Mouse (Mus musculus): Measurements from ENCODE around the gene Caprin2.

Gene Caprin2

DNA sequence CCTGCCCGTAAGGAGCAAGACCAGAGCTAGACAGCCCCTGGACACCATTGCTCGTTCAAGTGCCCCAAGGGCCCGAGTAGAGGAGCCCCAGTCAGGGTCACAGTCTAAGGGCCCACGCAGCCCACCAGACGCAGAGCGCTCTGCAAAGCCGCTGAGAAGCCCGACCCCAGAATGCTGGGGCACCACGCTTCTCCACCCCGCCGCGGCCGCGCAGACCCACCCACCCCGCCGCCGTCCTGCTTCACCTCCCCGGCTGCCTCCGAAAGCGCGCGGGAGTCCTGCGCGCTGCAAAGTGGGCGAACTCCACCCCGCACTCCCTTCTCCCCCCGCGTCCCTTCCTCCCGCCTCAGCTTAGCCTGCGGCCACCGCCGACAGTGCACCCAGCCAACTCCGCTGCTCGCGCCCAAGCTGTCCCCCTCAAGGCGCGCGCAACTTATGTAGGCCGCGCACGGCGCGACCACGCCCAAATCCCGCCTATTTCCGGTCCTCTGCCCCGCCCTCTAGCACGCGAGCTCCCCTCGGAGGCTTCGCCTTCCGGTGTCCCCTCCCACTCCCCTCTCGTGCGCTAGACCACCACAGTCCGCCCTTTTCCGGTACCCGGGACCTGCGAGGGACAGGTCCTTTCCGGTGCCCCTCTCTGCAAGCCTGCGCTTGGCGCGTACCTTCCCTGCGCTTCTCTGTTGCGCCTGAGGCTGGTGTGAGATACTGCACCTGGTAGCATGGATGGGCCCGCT, at the start of gene Caprin2:
TSS of gene Caprin2 (minus strand) at position 465 of the 734 bp plus-strand sequence.
- in situ Hi-C loops (cut with MboI, MseI) = no loop called here

DNA sequence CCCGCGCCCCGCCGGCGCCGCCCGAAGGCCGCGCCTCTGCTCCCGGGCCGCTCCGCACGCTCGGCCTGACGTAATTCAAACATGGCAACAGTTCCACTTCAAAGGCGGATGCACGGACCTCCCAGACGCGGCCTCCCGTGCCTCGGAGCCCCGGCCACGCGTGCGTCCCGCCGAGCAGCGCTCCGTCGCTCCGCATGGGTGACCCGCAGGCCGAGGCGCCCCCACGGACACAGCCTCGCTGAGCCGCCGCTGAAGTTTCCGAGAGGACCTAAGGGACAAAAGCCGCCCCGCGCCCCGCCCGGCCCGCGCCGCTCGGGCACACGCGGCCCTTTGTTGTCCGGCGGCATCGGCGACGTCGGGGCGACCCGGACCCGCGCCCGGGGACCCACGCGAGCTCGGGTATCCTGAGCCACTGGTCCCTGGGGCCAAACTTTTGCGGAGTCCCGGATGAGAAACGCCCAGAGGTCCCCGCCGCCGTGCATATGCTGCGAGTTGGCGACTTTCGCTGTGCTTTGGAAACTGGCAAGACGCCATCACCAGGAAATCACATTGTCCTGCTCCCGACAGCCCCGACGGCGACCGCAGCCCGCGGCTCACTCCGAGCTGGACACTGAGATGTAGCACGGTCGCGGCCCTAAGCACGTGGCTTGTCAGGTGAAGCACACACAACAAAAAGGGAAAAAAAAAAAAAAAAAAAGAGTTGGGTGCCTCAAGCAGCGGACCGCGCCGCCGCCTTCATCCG, 48.9 kb upstream of the Caprin2 start:
- in situ Hi-C loops (cut with MboI, MseI) = loop anchor here in 1 of 2 experiments (25.0 kb wide), 1 partner anchor 1833 kb away; no protein-coding TSS in a partner anchor

DNA sequence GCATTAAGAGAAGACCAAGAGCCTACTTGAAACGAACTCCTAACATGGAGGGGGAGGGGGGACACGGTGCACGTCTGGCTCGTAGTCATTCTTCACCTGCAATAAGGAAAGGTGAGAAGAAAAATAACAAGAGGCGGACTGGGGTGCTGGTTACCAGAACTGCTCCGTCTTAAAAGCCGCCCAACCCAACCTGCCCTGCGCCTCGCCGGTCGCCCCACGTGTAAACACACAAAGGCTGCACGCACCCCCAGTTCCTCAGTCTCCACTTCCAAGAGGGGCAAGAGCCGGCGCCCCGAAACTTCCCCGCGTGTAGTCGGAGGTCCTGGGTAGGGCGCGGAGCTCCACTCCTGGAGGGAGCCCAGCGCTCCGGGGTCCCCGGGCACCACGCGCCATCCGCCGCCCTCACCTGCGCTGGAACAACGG, 48.3 kb upstream of the Caprin2 start:
- in situ Hi-C loops (cut with MboI, MseI) = loop anchor here in 1 of 2 experiments (25.0 kb wide), 1 partner anchor 1832 kb away; no protein-coding TSS in a partner anchor

DNA sequence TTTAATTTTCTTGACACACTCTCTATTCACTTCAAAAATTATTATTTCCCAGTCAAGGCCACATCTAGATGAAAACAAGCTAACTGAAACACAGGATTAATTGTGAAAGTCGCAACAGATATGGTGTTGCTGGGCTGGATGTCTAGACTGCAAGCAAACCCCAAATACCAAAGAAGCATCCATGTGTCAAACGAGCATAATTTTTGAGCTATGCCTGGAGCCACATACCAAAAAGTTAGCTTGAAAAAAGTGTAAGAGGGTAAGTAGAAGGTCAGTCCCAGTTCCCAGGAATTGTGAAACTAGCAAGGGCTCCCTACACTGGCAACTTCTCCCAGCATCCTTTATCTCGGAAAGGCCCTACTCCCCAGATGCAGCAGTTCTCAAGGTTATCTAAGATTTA, 47.7 kb upstream of the Caprin2 start:
- in situ Hi-C loops (cut with MboI, MseI) = loop anchor here in 1 of 2 experiments (25.0 kb wide), 1 partner anchor 1831 kb away; no protein-coding TSS in a partner anchor

DNA sequence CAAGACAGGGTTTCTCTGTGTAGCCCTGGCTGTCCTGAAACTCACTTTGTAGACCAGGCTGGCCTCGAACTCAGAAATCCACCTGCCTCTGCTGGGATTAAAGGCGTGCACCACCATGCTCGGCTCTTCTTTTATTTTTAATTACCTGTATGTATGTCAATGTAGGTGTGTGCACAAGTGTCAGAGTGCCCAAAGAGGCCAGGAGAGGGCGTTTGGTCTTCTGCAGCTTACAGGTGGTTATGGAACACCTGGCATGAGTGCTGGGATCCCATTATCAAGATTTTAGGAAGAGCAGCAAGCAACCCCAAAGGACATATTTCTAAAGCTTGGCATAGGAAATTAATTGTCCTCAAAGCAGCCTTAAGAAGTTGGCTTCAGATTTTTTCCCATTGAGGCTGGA, 46.4 kb upstream of the Caprin2 start:
- in situ Hi-C loops (cut with MboI, MseI) = loop anchor here in 1 of 2 experiments (25.0 kb wide), 1 partner anchor 1830 kb away; no protein-coding TSS in a partner anchor

DNA sequence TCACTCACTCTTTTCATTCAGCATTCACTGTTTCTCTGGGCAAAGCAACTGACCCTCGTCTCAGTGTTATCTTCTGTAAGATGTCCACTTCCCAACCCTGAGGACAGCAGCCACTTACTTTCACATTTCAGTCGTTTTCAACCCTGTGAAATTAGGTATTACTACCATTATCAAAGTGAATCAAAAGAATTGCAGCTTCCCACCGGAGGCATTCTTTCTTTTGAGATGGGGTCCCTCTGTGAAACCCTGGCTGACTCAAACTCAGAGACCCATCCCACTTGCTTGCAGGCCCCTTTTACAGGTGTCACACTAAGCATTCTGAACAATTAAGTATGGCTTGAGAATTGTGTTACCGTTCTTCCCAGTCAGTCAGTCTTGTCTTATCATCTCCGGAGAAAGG, 45.8 kb upstream of the Caprin2 start:
- in situ Hi-C loops (cut with MboI, MseI) = loop anchor here in 1 of 2 experiments (25.0 kb wide), 1 partner anchor 1830 kb away; no protein-coding TSS in a partner anchor

DNA sequence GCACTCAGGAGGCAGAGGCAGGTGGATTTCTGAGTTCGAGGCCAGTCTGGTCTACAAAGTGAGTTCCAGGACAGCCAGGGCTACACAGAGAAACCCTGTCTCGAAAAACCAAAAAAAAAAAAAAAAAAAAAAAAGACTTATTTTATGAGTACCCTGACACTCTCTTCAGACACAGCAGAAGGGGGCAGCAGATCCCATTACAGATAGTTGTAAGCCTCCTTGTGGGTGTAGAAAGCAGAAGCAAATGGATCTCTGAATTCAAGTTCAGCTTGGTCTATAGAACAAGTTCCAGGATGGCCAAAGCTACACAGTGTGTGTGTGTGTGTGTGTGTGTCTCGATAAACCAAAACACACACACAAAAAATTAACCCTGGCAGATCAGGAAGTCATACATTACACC, 44.3 kb upstream of the Caprin2 start:
- in situ Hi-C loops (cut with MboI, MseI) = loop anchor here in 1 of 2 experiments (25.0 kb wide), 1 partner anchor 1828 kb away; no protein-coding TSS in a partner anchor

DNA sequence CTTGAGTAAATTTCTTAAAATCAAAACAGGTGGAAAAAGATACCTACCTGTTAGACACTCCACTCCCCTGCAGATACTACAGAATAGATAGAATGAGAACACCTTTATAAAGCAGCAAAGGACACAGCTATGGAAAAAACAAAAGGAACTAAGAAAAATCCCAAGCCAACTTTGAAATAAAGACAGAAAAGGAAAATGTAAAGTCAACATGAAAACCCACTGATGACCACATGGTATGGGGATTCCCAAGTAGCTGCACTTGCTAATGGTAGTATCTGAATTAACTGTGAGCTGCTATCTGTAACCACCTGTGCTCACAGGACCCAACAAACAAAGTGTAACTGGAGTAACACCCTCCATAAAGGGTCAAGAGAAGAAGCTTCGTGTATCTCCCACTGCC, 41.7 kb upstream of the Caprin2 start:
- in situ Hi-C loops (cut with MboI, MseI) = loop anchor here in 1 of 2 experiments (25.0 kb wide), 1 partner anchor 1825 kb away; no protein-coding TSS in a partner anchor

DNA sequence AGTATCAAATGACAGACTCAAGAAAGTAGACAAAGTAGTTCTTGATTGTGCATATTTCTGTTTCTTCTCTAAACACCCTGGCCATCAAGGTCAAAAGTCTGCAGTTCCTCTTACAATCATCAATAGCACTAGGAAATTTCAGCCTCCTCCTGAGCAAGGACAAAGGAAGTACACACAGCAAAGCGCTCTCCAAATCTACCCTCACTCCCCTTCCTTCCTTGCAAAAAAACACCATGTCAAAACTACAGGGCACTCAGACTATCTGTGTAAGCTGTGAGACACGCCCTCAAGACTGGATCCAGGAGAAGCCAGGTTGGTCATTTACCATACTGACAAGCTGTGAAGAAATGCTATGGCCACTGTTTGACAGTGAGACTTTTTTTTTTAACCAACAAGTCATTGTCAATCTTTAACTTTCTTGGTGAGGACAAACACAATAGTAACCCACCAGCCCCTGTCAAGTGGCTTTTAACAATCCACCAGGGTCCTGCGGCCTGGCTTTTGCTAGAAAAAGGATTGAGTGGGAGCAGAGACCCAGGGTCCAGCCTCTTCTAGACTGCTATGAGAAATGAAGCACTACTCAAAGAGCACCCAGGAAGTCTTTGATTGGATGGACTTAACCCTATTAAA, 39.0 kb upstream of the Caprin2 start:
- in situ Hi-C loops (cut with MboI, MseI) = loop anchor here in 1 of 2 experiments (25.0 kb wide), 1 partner anchor 1823 kb away; no protein-coding TSS in a partner anchor

DNA sequence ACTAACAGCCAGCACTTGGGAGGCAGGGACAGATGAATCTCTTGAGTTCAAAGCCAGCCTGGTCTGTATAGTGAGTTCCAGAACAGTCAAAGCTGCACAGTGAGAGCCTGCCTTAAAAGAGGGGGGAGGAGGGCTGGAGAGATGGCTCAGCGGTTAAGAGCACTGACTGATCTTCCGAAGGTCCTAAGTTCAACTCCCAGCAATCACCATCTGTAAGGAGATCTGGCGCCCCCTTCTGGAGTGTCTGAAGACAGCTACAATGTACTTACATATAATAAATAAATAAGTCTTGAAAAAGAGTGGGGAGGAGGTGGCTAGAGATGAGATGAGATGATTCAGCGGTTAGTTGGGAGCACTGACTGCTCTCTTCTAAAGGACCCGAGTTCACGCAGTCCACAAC, 35.2 kb upstream of the Caprin2 start:
- in situ Hi-C loops (cut with MboI, MseI) = loop anchor here in 1 of 2 experiments (25.0 kb wide), 1 partner anchor 1819 kb away; no protein-coding TSS in a partner anchor

DNA sequence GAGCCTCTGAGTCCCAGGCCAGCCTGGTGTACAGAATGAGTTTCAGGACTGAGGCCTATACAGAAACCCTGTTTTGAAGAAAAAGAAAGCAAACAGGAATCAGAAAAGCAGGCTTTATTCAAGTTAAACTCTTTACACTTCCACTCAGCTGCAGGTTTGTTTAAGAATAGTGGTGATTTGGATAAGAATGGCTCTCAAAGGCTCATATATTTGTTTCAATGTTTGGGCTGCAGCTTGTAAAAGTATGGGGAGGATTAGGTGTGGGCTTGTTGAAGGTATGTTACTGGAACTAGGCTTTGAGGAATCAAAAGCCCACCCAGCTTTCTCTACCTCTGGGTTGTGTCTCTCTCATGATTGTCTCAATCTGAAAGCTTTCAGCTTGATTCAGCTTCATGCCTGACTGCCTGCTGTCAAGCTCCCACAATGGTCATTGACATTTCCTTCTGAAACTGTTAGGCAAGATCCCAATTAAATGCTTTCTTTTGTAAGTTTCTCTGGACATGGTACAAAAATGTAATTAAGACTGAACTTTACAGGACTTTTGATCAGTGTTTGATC, 22.9 kb upstream of the Caprin2 start:
- in situ Hi-C loops (cut with MboI, MseI) = loop anchor here (5.0 to 25.0 kb wide), 3 partner anchors 97 to 682 kb away; no protein-coding TSS in a partner anchor

DNA sequence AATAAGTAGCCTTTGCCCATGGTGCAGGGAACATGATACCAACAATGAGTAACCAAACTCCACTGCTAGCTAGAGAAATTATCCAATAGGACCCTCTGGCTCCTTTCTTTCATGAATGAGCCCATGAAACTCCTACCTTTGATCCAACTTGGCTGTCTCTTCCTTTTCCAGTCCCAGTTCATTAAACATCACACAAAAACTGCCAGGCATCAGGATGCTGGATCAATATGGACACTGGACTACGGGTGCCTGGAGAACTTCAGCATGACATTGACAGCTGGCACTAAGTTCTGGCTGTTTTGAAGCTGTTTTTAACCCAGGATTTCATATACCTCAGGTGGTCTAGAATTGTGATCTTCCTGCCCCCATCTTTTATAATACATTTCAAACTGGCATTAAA, 21.6 kb upstream of the Caprin2 start:
- in situ Hi-C loops (cut with MboI, MseI) = loop anchor here (5.0 to 25.0 kb wide), 3 partner anchors 95 to 680 kb away; no protein-coding TSS in a partner anchor

DNA sequence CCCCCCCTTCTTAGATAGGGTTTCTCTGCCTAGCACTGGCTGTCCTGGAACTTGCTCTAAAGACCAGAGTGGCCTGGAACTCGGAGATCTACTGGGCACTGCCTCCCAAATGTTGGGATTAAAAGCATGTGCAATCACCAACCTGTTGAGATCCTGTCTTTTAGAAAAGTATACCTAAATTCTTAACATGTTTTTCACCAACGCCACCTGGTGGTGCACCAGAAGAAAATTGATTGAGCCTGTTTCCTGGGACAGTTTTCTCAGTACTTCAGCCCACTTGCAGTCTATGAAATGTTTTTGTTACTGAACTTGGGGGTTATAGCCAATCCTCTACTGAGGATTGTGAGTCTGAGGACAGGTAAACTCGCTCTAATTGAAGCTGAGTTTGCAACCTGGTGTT, 20.8 kb upstream of the Caprin2 start:
- in situ Hi-C loops (cut with MboI, MseI) = loop anchor here (5.0 to 25.0 kb wide), 3 partner anchors 95 to 680 kb away; no protein-coding TSS in a partner anchor

DNA sequence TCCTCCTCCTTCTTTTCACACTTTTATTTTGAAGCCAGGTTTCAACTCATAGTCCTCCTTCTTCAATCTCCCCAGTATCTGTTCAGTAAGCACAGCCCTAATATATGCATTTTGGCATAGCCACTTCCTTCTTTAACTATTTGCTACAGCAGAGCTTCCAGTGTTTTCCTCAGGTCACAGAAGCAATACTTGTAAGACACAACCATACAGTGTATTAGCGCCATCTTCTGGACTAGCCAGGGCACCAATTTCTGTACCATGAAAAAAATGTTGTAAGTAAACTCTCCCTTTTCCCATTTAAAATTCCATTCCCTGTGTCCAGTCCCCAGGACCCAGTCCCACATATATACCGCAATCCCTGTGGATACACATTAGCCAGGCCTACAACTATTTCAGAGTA, 17.9 kb upstream of the Caprin2 start:
- in situ Hi-C loops (cut with MboI, MseI) = loop anchor here (5.0 to 25.0 kb wide), 4 partner anchors 152 to 677 kb away; no protein-coding TSS in a partner anchor

DNA sequence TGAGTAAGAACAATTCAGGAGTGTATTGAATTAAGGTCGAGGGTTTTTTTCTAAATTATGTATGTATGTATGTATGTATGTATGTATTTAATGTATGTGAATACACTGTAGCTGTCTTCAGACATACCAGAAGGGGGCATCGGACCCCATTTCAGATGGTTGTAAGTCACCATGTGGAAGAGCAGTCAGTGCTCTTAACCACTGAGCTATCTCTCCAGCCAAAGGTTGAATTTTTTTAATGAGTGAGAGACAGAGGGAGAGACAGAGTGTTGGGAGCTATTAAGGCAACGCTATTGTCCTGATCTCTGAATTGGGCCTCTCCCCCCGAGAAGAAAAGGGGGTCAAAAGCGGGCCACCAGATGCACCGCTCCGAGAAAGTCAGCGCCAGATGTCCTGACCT, 15.9 kb upstream of the Caprin2 start:
- in situ Hi-C loops (cut with MboI, MseI) = loop anchor here (5.0 to 25.0 kb wide), 4 partner anchors 150 to 675 kb away; no protein-coding TSS in a partner anchor

DNA sequence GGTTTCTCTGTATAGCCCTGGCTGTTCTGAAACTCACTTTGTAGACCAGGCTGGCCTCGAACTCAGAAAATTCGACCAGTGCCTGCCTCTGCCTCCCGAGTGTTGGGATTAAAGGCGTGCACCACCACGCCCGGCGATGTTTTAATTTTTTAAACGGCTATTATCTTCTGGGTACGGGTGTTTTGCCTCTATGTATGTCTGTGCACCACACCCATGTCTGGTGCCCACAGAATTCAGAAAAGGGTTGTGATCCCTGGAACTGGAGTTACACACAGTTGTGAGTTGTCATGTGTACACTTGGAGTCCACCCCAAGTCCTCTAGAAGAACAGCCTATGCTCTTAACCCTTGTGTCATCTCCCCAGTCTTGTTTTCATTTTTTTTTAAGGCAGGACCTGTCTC, 10.9 kb upstream of the Caprin2 start:
- in situ Hi-C loops (cut with MboI, MseI) = loop anchor here (10.0 to 25.0 kb wide), 2 partner anchors 452 to 670 kb away; no protein-coding TSS in a partner anchor

DNA sequence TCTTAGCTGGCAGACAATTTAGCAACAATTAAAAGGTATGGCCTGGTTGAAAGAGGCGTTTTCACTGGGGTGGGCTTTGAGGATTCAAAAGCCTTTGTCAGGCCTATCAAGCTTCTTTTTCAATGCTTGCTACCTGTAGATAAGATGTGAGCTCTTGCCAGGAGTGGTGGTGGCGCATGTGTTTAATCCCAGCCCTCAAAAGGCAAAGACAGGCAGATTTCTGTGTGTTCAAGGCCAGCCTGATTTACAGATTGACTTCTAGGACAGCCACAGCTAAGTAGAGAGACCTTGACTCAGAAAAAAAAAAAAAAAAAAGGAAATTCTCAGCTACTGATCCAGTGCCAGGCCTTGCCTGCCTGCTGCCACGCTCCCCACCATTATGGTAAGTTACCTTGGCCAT, 6.7 kb upstream of the Caprin2 start:
- in situ Hi-C loops (cut with MboI, MseI) = loop anchor here (5.0 to 25.0 kb wide), 3 partner anchors 190 to 665 kb away; no protein-coding TSS in a partner anchor

DNA sequence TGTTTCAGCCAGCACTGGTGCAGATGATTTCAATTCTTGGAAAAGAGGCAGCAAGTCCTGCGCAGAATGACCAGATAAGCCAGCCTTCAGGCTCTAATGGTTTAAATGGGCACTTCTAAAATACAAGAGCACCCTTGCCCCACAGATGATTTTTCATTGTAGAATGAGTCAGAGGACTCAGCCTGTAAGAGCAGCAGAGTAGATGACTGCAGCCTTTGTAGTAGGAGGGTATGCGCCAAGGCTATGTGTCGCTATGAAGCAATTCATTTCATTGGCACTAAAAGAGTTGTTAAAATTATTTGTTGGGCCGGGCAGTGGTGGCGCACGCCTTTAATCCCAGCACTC, 442 bp upstream of the Caprin2 start:
- in situ Hi-C loops (cut with MboI, MseI) = no loop called here

DNA sequence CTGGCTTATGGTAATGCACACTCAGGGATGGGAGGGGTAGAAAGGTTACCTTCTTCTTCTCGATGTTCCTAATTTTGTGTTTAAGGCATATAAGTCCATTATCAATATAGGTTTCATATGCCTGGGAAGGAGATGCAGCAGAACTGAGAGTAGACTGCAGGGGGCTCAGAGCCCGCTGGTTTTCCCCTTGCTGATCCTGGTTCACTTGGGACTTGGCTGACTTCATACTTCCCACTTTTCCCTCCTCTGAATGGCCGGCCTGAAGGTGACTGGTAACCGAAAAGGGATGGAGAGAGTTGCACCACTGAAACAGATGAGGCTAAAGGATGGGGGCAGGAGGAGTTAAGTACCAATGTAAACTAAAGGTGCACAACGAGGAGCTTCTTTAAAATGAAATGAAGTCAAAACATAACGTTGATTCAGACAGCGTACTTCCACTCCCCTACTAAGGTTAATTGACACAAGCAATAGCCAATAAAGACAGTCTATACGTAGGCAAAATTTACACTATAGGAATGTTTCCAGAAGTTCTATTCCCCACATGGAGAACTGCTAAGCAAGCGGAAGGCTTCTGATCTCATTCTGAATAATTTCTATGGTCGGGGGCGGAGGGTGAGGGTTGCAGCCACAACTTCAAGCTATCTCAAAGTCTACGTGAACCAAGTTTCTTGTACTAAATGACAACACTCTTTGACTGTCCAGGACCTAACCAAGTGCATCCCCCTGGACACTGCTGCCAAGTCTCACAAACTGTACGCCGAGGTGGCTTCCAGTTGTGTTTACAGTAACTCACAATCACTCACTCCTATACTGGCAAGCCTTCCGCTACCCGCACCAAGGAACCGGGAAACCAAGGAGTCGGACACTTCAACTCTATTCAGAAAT, 907 bp downstream of the Caprin2 start:
- in situ Hi-C loops (cut with MboI, MseI) = no loop called here

DNA sequence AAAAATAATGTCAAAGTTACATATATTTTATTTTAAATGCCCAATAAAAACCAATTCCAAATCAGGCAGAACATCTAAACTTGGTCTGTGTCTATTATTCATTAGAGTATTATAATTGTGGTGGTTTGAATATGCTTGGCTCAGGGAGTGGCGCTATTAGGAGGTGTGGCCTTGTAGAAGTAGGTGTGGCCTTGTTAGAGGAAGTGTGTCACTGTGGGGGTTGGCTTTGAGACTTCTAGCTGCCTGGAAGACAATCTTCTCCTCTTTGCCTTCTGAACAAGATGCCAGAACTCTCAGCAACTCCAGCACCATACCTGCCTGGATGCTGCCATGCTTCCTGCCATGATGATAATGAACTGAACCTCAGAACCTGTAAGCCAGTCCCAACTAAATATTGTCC, 22.1 kb downstream of the Caprin2 start:
- in situ Hi-C loops (cut with MboI, MseI) = no loop called here
